Mouse (Mus musculus) thymus, adult 2 months (tissue): ENCODE measurements around the gene Mmp13. TPM values are rescaled to one million over a fixed set of nuclear protein-coding genes. Genes with fewer than 3 reads are reported as not detected.
"Not testable (repeated sequence)": the region's sequence is repeated elsewhere in the genome, so short reads cannot be mapped to it uniquely, and the experiment has no call there.

ENCODE experiments used
- DNase-seq: peaks from one replicate; pipeline ENCODE4 v3.0.0; 2021
- H3K27ac ChIP-seq: fragments of 200-500 bp; 2 replicates; pipeline ENCODE4 v1.5.1; 2012; ENCODE audit warnings: low read length, control low read depth; ENCODE audit not compliant: control insufficient read depth, insufficient read depth
- H3K27me3 ChIP-seq: fragments of 200-500 bp; 2 replicates; pipeline ENCODE4 v1.6.1; 2012; ENCODE audit warnings: mild to moderate bottlenecking, low read length, moderate library complexity, mixed read lengths; ENCODE audit not compliant: control insufficient read depth, insufficient read depth
- H3K36me3 ChIP-seq: fragments of 200-500 bp; 2 replicates; pipeline ENCODE4 v1.6.1; 2012; ENCODE audit warnings: mild to moderate bottlenecking, low read length, moderate library complexity; ENCODE audit not compliant: control insufficient read depth, insufficient read depth
- H3K4me1 ChIP-seq: fragments of 200-500 bp; replicated peaks from 2 replicates; pipeline ENCODE4 v1.6.1; 2012; ENCODE audit warnings: low read length; ENCODE audit not compliant: control insufficient read depth, insufficient read depth
- H3K4me3 ChIP-seq: fragments of 200-500 bp; 2 replicates; pipeline ENCODE4 v1.5.1; 2012; ENCODE audit warnings: mild to moderate bottlenecking, low read length, control low read depth, moderate library complexity; ENCODE audit not compliant: control insufficient read depth, insufficient read depth
- CTCF ChIP-seq: fragments of 200-500 bp; IDR thresholded peaks from 2 replicates; pipeline ENCODE4 v1.5.1; 2012; ENCODE audit warnings: mild to moderate bottlenecking, control low read depth, low read length, moderate library complexity, borderline replicate concordance; ENCODE audit not compliant: control insufficient read depth, poor library complexity, insufficient read depth; ENCODE audit errors: extremely low read depth
- POLR2A ChIP-seq: fragments of 200-500 bp; IDR thresholded peaks from 2 replicates; pipeline ENCODE4 v1.6.1; 2012; ENCODE audit warnings: mild to moderate bottlenecking, low read length, control low read depth, moderate library complexity; ENCODE audit not compliant: control insufficient read depth, poor library complexity, insufficient read depth; ENCODE audit errors: extremely low read depth
- WGBS: fragments of 180-500 bp; shearing (Covaris S2); methylation state at CpG from one replicate; pipeline ENCODE4 v1.1.7; 2018; 5-methylcytosine and 5-hydroxymethylcytosine counted together
- polyA plus RNA-seq: library from polyadenylated mRNA; depleted of rRNA; stranded (reverse); fragments of >200 nt; gene quantifications from 2 replicates; pipeline ENCODE4 v1.2.3, GENCODE M21; 2012; rRNA removed

Gene Mmp13
- polyA plus RNA-seq, 1 experiment, result 0.36 TPM

GRCm38 (mm10) chr9:7282565-7283302, 10.4 kb downstream of the Mmp13 start:
- WGBS, result 98% methylated on average over 7 of the region's 7 CpGs
- DNase-seq, result no peak
- Histone ChIP-seq H3K4me3 (no peak overlapping the region), H3K36me3 (no peaks in the 10 kb centered on the region), H3K27ac (no peak overlapping the region), H3K27me3 (no peaks in the 10 kb centered on the region), H3K4me1 (no peaks in the 10 kb centered on the region)
- TF ChIP-seq CTCF, result no peak
- TF ChIP-seq POLR2A, result no peak

GRCm38 (mm10) chr9:7283303-7283684, 11.0 kb downstream of the Mmp13 start:
- not testable (repeated sequence) for DNase-seq, H3K4me1 ChIP-seq, H3K27me3 ChIP-seq, H3K36me3 ChIP-seq, H3K27ac ChIP-seq, H3K4me3 ChIP-seq
- WGBS, result 96% methylated on average over 2 of the region's 2 CpGs

- DNase-seq, result no peak
- no peaks in the 10 kb centered on the region for H3K4me1 ChIP-seq
- H3K27me3 ChIP-seq, result no peaks in the 10 kb centered on the region
- WGBS, result 80% methylated on average over 2 of the region's 2 CpGs
- H3K4me3 ChIP-seq, result no peak overlapping the region
- H3K27ac ChIP-seq, result no peak overlapping the region
- TF ChIP-seq CTCF (no peak), POLR2A (no peak)
- H3K36me3 ChIP-seq, result no peaks in the 10 kb centered on the region
These were observed 17.2 kb downstream of the Mmp13 start for GRCm38 (mm10) chr9:7289501-7289900.

- Histone ChIP-seq H3K27ac (no peak overlapping the region), H3K27me3 (no peaks in the 10 kb centered on the region), H3K4me3 (no peak overlapping the region), H3K4me1 (no peaks in the 10 kb centered on the region), H3K36me3 (no peaks in the 10 kb centered on the region)
- no peak for DNase-seq
- TF ChIP-seq CTCF (no peak), POLR2A (no peak)
- 97% methylated on average over 12 of the region's 12 CpGs for WGBS
These were observed 17.6 kb downstream of the Mmp13 start for GRCm38 (mm10) chr9:7289901-7290300.

- H3K27ac ChIP-seq, result no peak overlapping the region
- WGBS, result 38% methylated on average over 1 of the region's 1 CpGs
These were observed 19.8 kb downstream of the Mmp13 start for GRCm38 (mm10) chr9:7292132-7292531.

GRCm38 (mm10) chr9:7331847-7332246, 59.5 kb downstream of the Mmp13 start:
- Histone ChIP-seq H3K4me1 (no peaks in the 10 kb centered on the region), H3K27me3 (no peaks in the 10 kb centered on the region), H3K36me3 (no peaks in the 10 kb centered on the region), H3K27ac (no peak overlapping the region), H3K4me3 (no peak overlapping the region)
- no peak for DNase-seq
- TF ChIP-seq CTCF, result no peak
- TF ChIP-seq POLR2A, result no peak

More at GRCm38 (mm10) chr9:7292132-7292531, 19.8 kb downstream of the Mmp13 start:
- Histone ChIP-seq H3K36me3 (no peaks in the 10 kb centered on the region), H3K4me1 (no peaks in the 10 kb centered on the region), H3K27me3 (no peaks in the 10 kb centered on the region), H3K4me3 (no peak overlapping the region)
- no peak for DNase-seq
- TF ChIP-seq CTCF (no peak), POLR2A (no peak)

Other genes with a start within 250 kb of the Mmp13 start
- gene Dync2h1, start 88.1 kb upstream of the Mmp13 start, polyA plus RNA-seq, result 1.1 and 1.2 TPM in 2 replicates
- gene Dcun1d5, start 88.0 kb upstream of the Mmp13 start, polyA plus RNA-seq, result 46.2 and 64.8 TPM in 2 replicates
- gene Mmp12, start 71.9 kb downstream of the Mmp13 start, polyA plus RNA-seq, result 2.2 and 3.6 TPM in 2 replicates
- gene Mmp1b, start 115.5 kb downstream of the Mmp13 start, polyA plus RNA-seq, result not detected in 2 replicates
- 1.2 and 1.3 TPM in 2 replicates for gene Mmp3, start 173.3 kb downstream of the Mmp13 start, polyA plus RNA-seq
- gene Mmp10, start 229.8 kb downstream of the Mmp13 start, polyA plus RNA-seq, result not detected in 2 replicates